Mouse (Mus musculus) heart, postnatal 0 days (tissue): ENCODE data around the gene Gm4707.

ENCODE experiments used
- CTCF ChIP-seq: IDR thresholded peaks from 2 replicates; pipeline ENCODE4 v1.5.1; 2016; ENCODE audit warnings: antibody characterized with exemption, control low read depth, low read depth
- EP300 ChIP-seq: IDR thresholded peaks from 2 replicates; pipeline ENCODE4 v1.6.1; 2016; ENCODE audit warnings: antibody characterized with exemption, low read depth

- no peak for TF ChIP-seq EP300
- no peak for TF ChIP-seq CTCF
Observed at GRCm38 (mm10) chr17:71460312-71460711, 594 bp upstream of the Gm4707 start.
